Mouse (Mus musculus): ENCODE results near the gene Card10. TPM values are rescaled to one million over a fixed set of nuclear protein-coding genes. Genes with fewer than 3 reads are reported as not detected.
A peak's percentile ranks its signal among the peaks of the same experiment; 100 is the strongest.

The Card10 gene
- polyA plus RNA-seq, 1 experiment: 6.4 TPM

- H3K27me3 ChIP-seq (ENCODE audit: control insufficient read depth, insufficient read depth, low read length): peaks cover 19% of the 10 kb centered on the region
- no peak for DNase-seq (ENCODE audit: low read depth in 1 of 2, low spot score in 2 of 2)
- H3K27ac ChIP-seq (ENCODE audit: insufficient read depth, low read length): no peak overlapping the region
Measured at GRCm38 (mm10) chr15:78841161-78841790, 38.4 kb upstream of the Card10 start.

GRCm38 (mm10) chr15:78840751-78841150 is 37.9 kb upstream of the Card10 start:
- no peak overlapping the region for H3K4me3 ChIP-seq (ENCODE audit: extremely low read depth, insufficient read depth, insufficient read length)
- H3K4me1 ChIP-seq (ENCODE audit: control insufficient read depth, insufficient read depth, insufficient read length): peaks cover 11% of the 10 kb centered on the region
- H3K36me3 ChIP-seq (ENCODE audit: control insufficient read depth, insufficient read depth, low read length): no peaks in the 10 kb centered on the region
- 83% methylated on average over 11 of the region's 11 CpGs for WGBS
- H3K27ac ChIP-seq (ENCODE audit: insufficient read depth, low read length): no peak overlapping the region
- H3K27me3 ChIP-seq (ENCODE audit: control insufficient read depth, insufficient read depth, low read length): peaks cover 19% of the 10 kb centered on the region
- DNase-seq (ENCODE audit: low read depth in 1 of 2, low spot score in 2 of 2): no peak
- TF ChIP-seq CTCF (IDR thresholded peaks at IDR 0.05; ENCODE audit: extremely low read depth, insufficient read depth, insufficient read length, insufficient replicate concordance): no peak
- no peak for TF ChIP-seq POLR2A (IDR thresholded peaks at IDR 0.05; ENCODE audit: low read depth, low read length)

More at GRCm38 (mm10) chr15:78841161-78841790, 38.4 kb upstream of the Card10 start:
- WGBS: 89% methylated on average over 6 of the region's 6 CpGs
- H3K36me3 ChIP-seq (ENCODE audit: control insufficient read depth, insufficient read depth, low read length): no peaks in the 10 kb centered on the region
- no peak overlapping the region for H3K4me3 ChIP-seq (ENCODE audit: extremely low read depth, insufficient read depth, insufficient read length)
- no peak for TF ChIP-seq POLR2A (IDR thresholded peaks at IDR 0.05; ENCODE audit: low read depth, low read length)
- no peak for TF ChIP-seq CTCF (IDR thresholded peaks at IDR 0.05; ENCODE audit: extremely low read depth, insufficient read depth, insufficient read length, insufficient replicate concordance)
- peaks cover 8% of the 10 kb centered on the region for H3K4me1 ChIP-seq (ENCODE audit: control insufficient read depth, insufficient read depth, insufficient read length)

GRCm38 (mm10) chr15:78840241-78840640 is 37.4 kb upstream of the Card10 start:
- H3K36me3 ChIP-seq (ENCODE audit: control insufficient read depth, insufficient read depth, low read length): no peaks in the 10 kb centered on the region
- no peak for DNase-seq (ENCODE audit: low read depth in 1 of 2, low spot score in 2 of 2)
- peaks cover 15% of the 10 kb centered on the region for H3K4me1 ChIP-seq (ENCODE audit: control insufficient read depth, insufficient read depth, insufficient read length)
- H3K27ac ChIP-seq (ENCODE audit: insufficient read depth, low read length): no peak overlapping the region
- H3K4me3 ChIP-seq (ENCODE audit: extremely low read depth, insufficient read depth, insufficient read length): no peak overlapping the region
- H3K27me3 ChIP-seq (ENCODE audit: control insufficient read depth, insufficient read depth, low read length): peaks cover 19% of the 10 kb centered on the region
- WGBS: 75% methylated on average over 3 of the region's 3 CpGs
- TF ChIP-seq POLR2A (IDR thresholded peaks at IDR 0.05; ENCODE audit: low read depth, low read length) (no peak), CTCF (IDR thresholded peaks at IDR 0.05; ENCODE audit: extremely low read depth, insufficient read depth, insufficient read length, insufficient replicate concordance) (no peak)

GRCm38 (mm10) chr15:78839744-78840143 is 36.9 kb upstream of the Card10 start:
- no peak for DNase-seq (ENCODE audit: low read depth in 1 of 2, low spot score in 2 of 2)
- peaks cover 19% of the 10 kb centered on the region for H3K27me3 ChIP-seq (ENCODE audit: control insufficient read depth, insufficient read depth, low read length)
- H3K27ac ChIP-seq (ENCODE audit: insufficient read depth, low read length): no peak overlapping the region
- no peaks in the 10 kb centered on the region for H3K36me3 ChIP-seq (ENCODE audit: control insufficient read depth, insufficient read depth, low read length)
- H3K4me1 ChIP-seq (ENCODE audit: control insufficient read depth, insufficient read depth, insufficient read length): peaks cover 15% of the 10 kb centered on the region
- TF ChIP-seq POLR2A (IDR thresholded peaks at IDR 0.05; ENCODE audit: low read depth, low read length): no peak
- TF ChIP-seq CTCF (IDR thresholded peaks at IDR 0.05; ENCODE audit: extremely low read depth, insufficient read depth, insufficient read length, insufficient replicate concordance): no peak
- 58% methylated on average over 2 of the region's 2 CpGs for WGBS
- H3K4me3 ChIP-seq (ENCODE audit: extremely low read depth, insufficient read depth, insufficient read length): no peak overlapping the region

GRCm38 (mm10) chr15:78836086-78836621 is 33.3 kb upstream of the Card10 start:
- Histone ChIP-seq H3K27ac (ENCODE audit: insufficient read depth, low read length) (peak overlapping the region; percentile 10; the same call in 1 of the 2 replicates), H3K27me3 (ENCODE audit: control insufficient read depth, insufficient read depth, low read length) (peaks cover 1% of the 10 kb centered on the region; the same call in 1 of the 2 replicates), H3K4me3 (ENCODE audit: extremely low read depth, insufficient read depth, insufficient read length) (no peak overlapping the region), H3K4me1 (ENCODE audit: control insufficient read depth, insufficient read depth, insufficient read length) (peaks cover 7% of the 10 kb centered on the region; the same call in 1 of the 2 replicates), H3K36me3 (ENCODE audit: control insufficient read depth, insufficient read depth, low read length) (no peaks in the 10 kb centered on the region)
- DNase-seq (ENCODE audit: low read depth in 1 of 2, low spot score in 2 of 2): no peak
- TF ChIP-seq POLR2A (IDR thresholded peaks at IDR 0.05; ENCODE audit: low read depth, low read length) (no peak), CTCF (IDR thresholded peaks at IDR 0.05; ENCODE audit: extremely low read depth, insufficient read depth, insufficient read length, insufficient replicate concordance) (no peak)
- 77% methylated on average over 8 of the region's 8 CpGs for WGBS

- H3K4me1 ChIP-seq (ENCODE audit: control insufficient read depth, insufficient read depth, insufficient read length): peaks cover 7% of the 10 kb centered on the region; the same call in 1 of the 2 replicates
- H3K27me3 ChIP-seq (ENCODE audit: control insufficient read depth, insufficient read depth, low read length): no peaks in the 10 kb centered on the region
- DNase-seq (ENCODE audit: low read depth in 1 of 2, low spot score in 2 of 2): peak in 1 of 2 experiments; percentile 22
- 32% methylated on average over 11 of the region's 12 CpGs for whole genome bisulfite sequencing
- no peaks in the 10 kb centered on the region for H3K36me3 ChIP-seq (ENCODE audit: control insufficient read depth, insufficient read depth, low read length)
- TF ChIP-seq POLR2A (IDR thresholded peaks at IDR 0.05; ENCODE audit: low read depth, low read length) (no peak), CTCF (IDR thresholded peaks at IDR 0.05; ENCODE audit: extremely low read depth, insufficient read depth, insufficient read length, insufficient replicate concordance) (no peak)
- H3K4me3 ChIP-seq (ENCODE audit: extremely low read depth, insufficient read depth, insufficient read length): no peak overlapping the region
- H3K27ac ChIP-seq (ENCODE audit: insufficient read depth, low read length): peak overlapping the region; percentile 60
Measured at GRCm38 (mm10) chr15:78835200-78836085, 32.6 kb upstream of the Card10 start.

Measured in spleen, adult 2 months (tissue).